Mouse (Mus musculus) cerebellum, postnatal 36 days (tissue): ENCODE measurements around the gene Ccl3.

ENCODE experiments used
- DNase-seq, 2 experiments: peaks; one replicate each; pipeline ENCODE4 v3.0.0; 2021 to 2022; ENCODE audit warnings: mixed read lengths in 2 of 2

Gene Ccl3

GRCm38 (mm10) chr11:83618238-83618637 lies 30.9 kb downstream of the Ccl3 start:
- DNase-seq, result no peak

DNA sequence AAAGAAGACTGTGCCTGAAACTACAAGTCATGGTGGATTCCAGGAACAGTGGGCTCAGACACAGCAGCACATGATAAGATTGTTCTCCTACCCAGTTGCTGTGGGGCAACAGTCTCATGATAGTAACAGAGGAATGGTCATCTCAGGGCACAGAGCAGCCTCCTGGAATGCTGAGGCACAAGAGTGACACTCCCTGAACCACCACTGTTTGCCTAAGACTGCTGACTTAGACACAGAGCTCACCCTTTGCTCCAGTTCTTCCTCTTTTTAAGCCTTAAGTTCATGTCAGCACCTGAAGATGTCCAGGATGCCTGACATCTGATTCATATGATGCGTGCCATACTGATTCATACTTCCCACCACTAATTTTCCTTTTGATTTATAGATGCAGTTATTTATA lies 32.6 kb downstream of the Ccl3 start:
- no peak for DNase-seq

- no peak for DNase-seq
These were observed 38.3 kb downstream of the Ccl3 start for GRCm38 (mm10) chr11:83610900-83611299.

DNA sequence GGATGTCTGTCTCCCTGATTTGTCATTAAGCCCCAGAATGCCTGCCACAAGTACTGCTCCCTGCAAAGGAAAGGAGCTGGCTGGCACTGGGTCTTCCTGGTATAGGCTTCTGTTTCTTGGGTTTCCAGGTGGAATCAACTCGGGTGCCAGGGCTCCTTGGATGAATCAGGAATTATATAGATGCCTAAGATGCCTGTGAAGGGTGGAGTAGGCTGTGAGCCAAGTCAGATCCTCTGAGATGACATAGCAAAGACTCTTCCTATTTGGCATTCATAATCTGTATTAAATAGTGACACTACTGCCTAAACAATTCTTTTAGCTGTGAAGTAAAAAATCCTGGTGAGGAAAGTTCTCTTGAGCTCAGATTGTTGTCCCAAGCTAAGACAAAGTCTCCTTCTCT lies 42.8 kb downstream of the Ccl3 start:
- DNase-seq, result no peak

DNA sequence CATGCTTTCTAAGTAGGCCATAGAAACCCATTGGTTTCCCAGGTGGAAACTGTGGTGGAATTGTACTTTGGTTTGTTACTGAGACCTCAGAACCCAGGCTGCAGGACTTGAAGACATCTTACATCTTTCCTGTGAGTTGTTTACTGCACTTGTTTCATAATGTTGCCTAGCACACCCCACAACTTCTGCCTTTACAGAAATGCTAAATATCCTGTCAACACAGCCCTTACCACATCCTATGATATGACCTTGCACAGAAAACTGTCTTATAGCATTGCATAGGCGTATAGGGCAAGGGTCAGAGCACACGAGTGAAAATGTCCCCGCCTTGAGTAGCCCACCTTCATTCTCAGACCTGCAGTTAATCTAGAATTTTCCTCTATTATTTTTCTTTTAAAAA lies 43.6 kb downstream of the Ccl3 start:
- no peak for DNase-seq

DNA sequence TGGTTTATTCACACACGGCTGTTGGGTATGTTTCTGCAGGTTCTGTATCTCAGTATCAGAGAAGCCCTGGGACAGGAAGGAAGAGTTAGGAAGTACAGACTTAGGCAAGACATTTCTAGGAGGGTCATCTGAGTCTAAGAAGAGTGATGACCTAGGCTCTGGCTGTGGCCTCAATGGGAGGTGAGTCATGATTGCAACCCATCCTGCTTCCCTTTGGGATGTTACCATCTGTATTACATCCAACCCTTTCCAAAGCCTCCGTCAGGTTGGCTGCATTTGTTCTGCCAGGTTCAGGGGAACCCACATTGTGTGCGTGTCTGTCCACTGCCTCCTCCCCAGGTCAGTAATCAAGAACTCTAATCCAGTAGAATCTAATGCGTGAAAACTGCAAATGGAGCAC lies 44.5 kb downstream of the Ccl3 start:
- no peak for DNase-seq

- DNase-seq, result no peak
These were observed 45.8 kb downstream of the Ccl3 start for GRCm38 (mm10) chr11:83603399-83603798.

GRCm38 (mm10) chr11:83600576-83600975 lies 48.6 kb downstream of the Ccl3 start:
- no peak for DNase-seq

DNA sequence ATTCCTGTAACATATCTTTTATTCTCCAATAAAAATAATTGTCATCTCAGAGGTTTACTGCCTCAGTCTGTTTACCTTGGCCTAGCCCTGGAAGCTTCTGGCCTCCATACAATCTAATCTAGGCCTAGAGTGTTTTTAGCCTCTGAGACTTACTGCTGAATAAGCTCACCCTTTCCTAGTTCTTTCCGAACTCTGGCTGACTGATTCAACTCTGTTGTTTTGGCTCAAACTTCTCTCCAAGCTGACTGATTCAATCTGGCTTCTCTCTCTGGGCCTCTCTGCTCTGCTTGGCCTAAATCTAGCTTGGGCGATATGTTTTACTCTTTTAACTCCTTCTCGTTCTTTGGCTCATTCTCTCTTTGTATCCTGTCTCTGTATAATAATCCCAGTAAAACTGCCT lies 50.2 kb downstream of the Ccl3 start:
- no peak for DNase-seq

DNA sequence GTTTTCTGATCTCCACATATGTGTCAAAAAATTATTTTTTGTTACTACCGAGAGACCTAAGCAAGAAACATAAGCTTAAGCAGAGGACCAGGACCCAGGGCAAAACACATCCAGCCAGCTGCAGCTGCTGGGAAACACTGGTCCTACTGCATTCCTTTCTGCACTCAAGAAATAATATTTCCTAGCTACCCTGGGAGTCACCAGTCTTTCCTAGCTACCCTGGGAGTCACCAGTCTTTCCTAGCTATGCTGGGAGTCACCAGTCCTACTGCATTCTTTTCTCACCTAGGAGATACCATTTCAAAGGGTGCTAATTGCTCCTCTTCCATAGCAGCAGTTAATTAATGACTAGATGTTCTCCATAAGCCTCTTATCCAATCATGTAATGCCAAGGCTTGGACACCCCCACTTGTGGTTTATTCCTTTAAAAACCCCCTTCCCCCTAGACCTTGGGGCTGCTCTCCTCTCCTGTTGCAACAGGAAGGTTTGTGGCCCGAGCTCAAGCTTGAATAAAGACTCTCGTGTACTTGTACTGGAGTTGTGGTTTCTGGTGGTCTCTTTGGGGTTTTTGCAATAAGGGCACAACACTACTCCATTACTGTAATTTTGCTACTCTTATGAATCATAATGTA lies 50.8 kb downstream of the Ccl3 start:
- DNase-seq, result no peak
